Mouse (Mus musculus): Measurements from ENCODE around the gene Gm42417.

GRCm38 (mm10) chr1:36570320-36570719 lies 31.1 kb upstream of the Gm42417 start:
- TF ChIP-seq CTCF (IDR thresholded peaks at IDR 0.05; ENCODE audit: control insufficient read depth, insufficient read depth, insufficient read length), result no peak
- no peak for TF ChIP-seq MAX (IDR thresholded peaks at IDR 0.05)
